Mouse (Mus musculus) kidney, postnatal 4 days (tissue): ENCODE measurements around the gene Ntan1.
A peak's percentile ranks its signal among the peaks of the same experiment; 100 is the strongest.
"Not testable (repeated sequence)": the region's sequence is repeated elsewhere in the genome, so short reads cannot be mapped to it uniquely, and the experiment has no call there.

Experiments used
- DNase-seq, 2 experiments: peaks; one replicate each; pipeline ENCODE4 v3.0.0; 2021; ENCODE audit warnings: mixed read lengths in 2 of 2

The Ntan1 gene

GRCm38 (mm10) chr16:13818560-13819393 is at the start of gene Ntan1:
TSS of gene Ntan1 (plus strand) at chr16:13818845.
- peak; percentile 97 for DNase-seq

GRCm38 (mm10) chr16:13771603-13772002 is 47.0 kb upstream of the Ntan1 start:
- DNase-seq, result not testable (repeated sequence)

GRCm38 (mm10) chr16:13772051-13772450 is 46.6 kb upstream of the Ntan1 start:
- DNase-seq, result not testable (repeated sequence)

GRCm38 (mm10) chr16:13774011-13774410 is 44.6 kb upstream of the Ntan1 start:
- DNase-seq, result peak; percentile 43 to 50

GRCm38 (mm10) chr16:13774651-13775050 is 44.0 kb upstream of the Ntan1 start:
- DNase-seq, result not testable (repeated sequence)

- peak; percentile 91 to 95 for DNase-seq
Observed at GRCm38 (mm10) chr16:13780353-13781036, 38.1 kb upstream of the Ntan1 start, which contains the start of gene Rrn3. TSS of gene Rrn3 (plus strand) at chr16:13780708.

GRCm38 (mm10) chr16:13781216-13781615 is 37.4 kb upstream of the Ntan1 start:
- no peak for DNase-seq

GRCm38 (mm10) chr16:13785932-13786331 is 32.7 kb upstream of the Ntan1 start:
- DNase-seq, result no peak

- not testable (repeated sequence) for DNase-seq
Observed at GRCm38 (mm10) chr16:13793441-13793840, 25.2 kb upstream of the Ntan1 start.

GRCm38 (mm10) chr16:13796746-13797175 is 21.9 kb upstream of the Ntan1 start:
- no peak for DNase-seq

GRCm38 (mm10) chr16:13801231-13801630 is 17.4 kb upstream of the Ntan1 start:
- no peak for DNase-seq

GRCm38 (mm10) chr16:13804666-13805065 is 14.0 kb upstream of the Ntan1 start:
- no peak for DNase-seq

- DNase-seq, result no peak
Observed at GRCm38 (mm10) chr16:13807616-13808015, 11.0 kb upstream of the Ntan1 start.

- DNase-seq, result no peak
Observed at GRCm38 (mm10) chr16:13808410-13808809, 10.2 kb upstream of the Ntan1 start.

- no peak for DNase-seq
Observed at GRCm38 (mm10) chr16:13812152-13812551, 6.5 kb upstream of the Ntan1 start.

- no peak for DNase-seq
Observed at GRCm38 (mm10) chr16:13813200-13813599, 5.4 kb upstream of the Ntan1 start.

GRCm38 (mm10) chr16:13819394-13819743 is 724 bp downstream of the Ntan1 start:
- no peak for DNase-seq

- DNase-seq, result peak in 1 of 2 experiments; percentile 14
Observed at GRCm38 (mm10) chr16:13819806-13820500, 1.3 kb downstream of the Ntan1 start.

GRCm38 (mm10) chr16:13820771-13821170 is 2.1 kb downstream of the Ntan1 start:
- no peak for DNase-seq

- no peak for DNase-seq
Observed at GRCm38 (mm10) chr16:13825781-13826490, 7.3 kb downstream of the Ntan1 start.

GRCm38 (mm10) chr16:13826511-13826910 is 7.9 kb downstream of the Ntan1 start:
- DNase-seq, result no peak

GRCm38 (mm10) chr16:13830444-13830843 is 11.8 kb downstream of the Ntan1 start:
- DNase-seq, result peak in 1 of 2 experiments; percentile 31

GRCm38 (mm10) chr16:13831606-13832005 is 13.0 kb downstream of the Ntan1 start:
- peak in 1 of 2 experiments; percentile 9 for DNase-seq
